Mouse (Mus musculus): ENCODE data around the gene Phka1. TPM values are rescaled to one million over a fixed set of nuclear protein-coding genes. Genes with fewer than 3 reads are reported as not detected.
A peak's percentile ranks its signal among the peaks of the same experiment; 100 is the strongest.

Gene Phka1
- polyA plus RNA-seq, 2 experiments: 9.7 to 14.2 TPM

DNA sequence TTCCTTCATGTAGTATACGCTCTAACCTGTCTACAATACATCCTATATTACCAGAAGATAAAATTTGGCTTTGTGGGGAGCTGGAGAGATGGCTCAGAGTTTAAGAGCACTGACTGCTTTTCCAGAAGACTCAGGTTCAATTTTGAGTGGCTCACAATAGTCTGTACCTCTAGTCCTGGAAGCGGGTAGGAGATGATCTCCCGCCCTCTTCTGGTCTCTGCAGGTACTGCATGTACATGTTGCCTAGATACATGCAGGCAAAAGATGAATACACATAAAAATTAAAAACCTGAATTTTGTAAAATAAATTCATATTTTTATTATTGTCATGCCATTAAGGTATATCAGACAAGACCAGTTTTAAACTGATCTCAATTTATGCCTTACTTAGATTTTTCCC lies 167.3 kb downstream of the Phka1 start:
- WGBS: 23% methylated on average over 3 of the region's 3 CpGs
- Histone ChIP-seq H3K4me3 (replicated peaks; ENCODE audit: low read length) (no peak overlapping the region), H3K9me3 (ENCODE audit: control insufficient read depth, low read length) (no peaks in the 10 kb centered on the region), H3K27me3 (ENCODE audit: control insufficient read depth, insufficient read depth, low read length) (no peaks in the 10 kb centered on the region), H3K4me2 (replicated peaks; ENCODE audit: low read depth, low read length, severe bottlenecking) (no peak overlapping the region), H3K36me3 (ENCODE audit: control insufficient read depth, insufficient read depth, low read length) (no peaks in the 10 kb centered on the region), H3K4me1 (ENCODE audit: control insufficient read depth, insufficient read depth, low read length) (no peaks in the 10 kb centered on the region), H3K27ac (replicated peaks; ENCODE audit: low read depth, low read length) (no peak overlapping the region), H3K9ac (ENCODE audit: low read depth, low read length, severe bottlenecking) (no peak overlapping the region)
- TF ChIP-seq POLR2A (IDR thresholded peaks at IDR 0.05; ENCODE audit: borderline replicate concordance, extremely low read depth, insufficient read depth, insufficient read length): no peak
- DNase-seq (ENCODE audit: low spot score): peak; percentile 70
- no peak; the same call in 1 of the 2 replicates for ATAC-seq (ENCODE audit: low FRiP score, low read depth)

DNA sequence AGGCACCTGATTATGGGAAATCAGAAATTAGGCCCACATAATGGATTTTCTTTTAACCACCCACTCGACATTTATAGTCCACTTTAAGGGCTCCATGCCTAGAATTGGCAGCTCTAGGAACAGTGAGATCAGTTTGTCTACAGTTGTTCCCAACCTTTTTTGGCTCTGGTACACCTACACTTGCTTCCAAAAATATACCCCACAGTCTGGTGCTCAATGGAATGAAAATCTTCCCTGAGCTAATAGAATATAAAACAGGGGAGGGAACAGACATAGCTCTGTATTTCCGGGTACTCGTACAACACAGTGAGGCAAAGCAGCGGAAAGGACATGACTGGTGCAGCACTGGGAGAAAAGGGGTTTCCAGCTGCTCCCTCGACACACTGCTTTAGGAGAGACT lies 168.5 kb downstream of the Phka1 start:
- ATAC-seq (ENCODE audit: low FRiP score, low read depth): no peak

More for the DNA sequence above, 168.5 kb downstream of the Phka1 start:
- Histone ChIP-seq H3K4me3 (replicated peaks; ENCODE audit: low read length) (no peak overlapping the region), H3K27ac (replicated peaks; ENCODE audit: low read depth, low read length) (no peak overlapping the region), H3K4me1 (ENCODE audit: control insufficient read depth, insufficient read depth, low read length) (no peaks in the 10 kb centered on the region), H3K36me3 (ENCODE audit: control insufficient read depth, insufficient read depth, low read length) (no peaks in the 10 kb centered on the region), H3K4me2 (replicated peaks; ENCODE audit: low read depth, low read length, severe bottlenecking) (no peak overlapping the region), H3K27me3 (ENCODE audit: control insufficient read depth, insufficient read depth, low read length) (no peaks in the 10 kb centered on the region), H3K9me3 (ENCODE audit: control insufficient read depth, low read length) (no peaks in the 10 kb centered on the region), H3K9ac (ENCODE audit: low read depth, low read length, severe bottlenecking) (no peak overlapping the region)
- whole genome bisulfite sequencing: 77% methylated on average over 5 of the region's 5 CpGs
- no peak for DNase-seq (ENCODE audit: low spot score)
- no peak for TF ChIP-seq POLR2A (IDR thresholded peaks at IDR 0.05; ENCODE audit: borderline replicate concordance, extremely low read depth, insufficient read depth, insufficient read length)

Other genes with a start within 250 kb of the Phka1 start
- gene Hdac8, start 138.9 kb downstream of the Phka1 start, polyA plus RNA-seq (2012; rRNA removed): 13.5 and 16.1 TPM in 2 replicates
- gene Hdac8, start 138.9 kb downstream of the Phka1 start, polyA plus RNA-seq (2014; fragmentation: Nextera tagmentation; extraction: Ambion mirVana): 2.7 and 5.0 TPM in 2 replicates
- gene Gm3880, start 42.7 kb upstream of the Phka1 start, polyA plus RNA-seq (2012; rRNA removed): not detected in 2 replicates
- gene Gm3880, start 42.7 kb upstream of the Phka1 start, polyA plus RNA-seq (2014; fragmentation: Nextera tagmentation; extraction: Ambion mirVana): not detected in 2 replicates
- not detected in 2 replicates for gene Gm9112, start 63.4 kb upstream of the Phka1 start, polyA plus RNA-seq (2012; rRNA removed)
- not detected in 2 replicates for gene Gm9112, start 63.4 kb upstream of the Phka1 start, polyA plus RNA-seq (2014; fragmentation: Nextera tagmentation; extraction: Ambion mirVana)
- gene Dmrtc1b, start 63.6 kb upstream of the Phka1 start, polyA plus RNA-seq (2012; rRNA removed): not detected in 2 replicates
- not detected in 2 replicates for gene Dmrtc1b, start 63.6 kb upstream of the Phka1 start, polyA plus RNA-seq (2014; fragmentation: Nextera tagmentation; extraction: Ambion mirVana)
- 0.23 TPM in 1 of 2 replicates, not detected in the other for gene Dmrtc1c1, start 158.7 kb upstream of the Phka1 start, polyA plus RNA-seq (2012; rRNA removed)
- not detected in 2 replicates for gene Dmrtc1c1, start 158.7 kb upstream of the Phka1 start, polyA plus RNA-seq (2014; fragmentation: Nextera tagmentation; extraction: Ambion mirVana)
- not detected in 2 replicates for gene Dmrtc1c2, start 210.4 kb upstream of the Phka1 start, polyA plus RNA-seq (2012; rRNA removed)
- not detected in 2 replicates for gene Dmrtc1c2, start 210.4 kb upstream of the Phka1 start, polyA plus RNA-seq (2014; fragmentation: Nextera tagmentation; extraction: Ambion mirVana)
- gene 1700031F05Rik, start 223.7 kb upstream of the Phka1 start, polyA plus RNA-seq (2012; rRNA removed): 0.08 TPM in 1 of 2 replicates, not detected in the other
- not detected in 2 replicates for gene 1700031F05Rik, start 223.7 kb upstream of the Phka1 start, polyA plus RNA-seq (2014; fragmentation: Nextera tagmentation; extraction: Ambion mirVana)